Mouse (Mus musculus) MEL (cell line): ENCODE results near the gene Gstm2.

Experiments
- CHD2 ChIP-seq: IDR thresholded peaks from 2 replicates; pipeline ENCODE4 v1.6.1; 2011; ENCODE audit warnings: low read length, improper control_type of control experiment
- CTCF ChIP-seq, 3 experiments: IDR thresholded peaks in 2 of 3; conservative IDR thresholded peaks in 1 of 3; 2 replicates each; pipeline ENCODE4 v1.5.1; 2011 to 2012; ENCODE audit warnings: low read length in 3 of 3, low read depth in 2 of 3, mild to moderate bottlenecking in 2 of 3, improper control_type of control experiment in 1 of 3, inconsistent platforms in 1 of 3, mixed read lengths in 1 of 3, moderate library complexity in 1 of 3; ENCODE audit not compliant: control insufficient read depth in 1 of 3, insufficient read depth in 1 of 3, poor library complexity in 1 of 3, severe bottlenecking in 1 of 3
- MAX ChIP-seq: IDR thresholded peaks from 2 replicates; pipeline ENCODE4 v1.6.1; 2011; ENCODE audit warnings: low read length, improper control_type of control experiment
- POLR2A ChIP-seq, 2 experiments: IDR thresholded peaks; 2 replicates each; pipeline ENCODE4 v1.6.1; 2011 to 2012; ENCODE audit warnings: low read length in 2 of 2, mild to moderate bottlenecking in 2 of 2, control low read depth in 1 of 2, improper control_type of control experiment in 1 of 2, low read depth in 1 of 2, moderate library complexity in 1 of 2; ENCODE audit not compliant: control insufficient read depth in 1 of 2, insufficient read depth in 1 of 2, poor library complexity in 1 of 2
- RAD21 ChIP-seq: IDR thresholded peaks from 2 replicates; pipeline ENCODE4 v1.6.1; 2011; ENCODE audit warnings: mild to moderate bottlenecking, low read depth, low read length, improper control_type of control experiment
- TAL1 ChIP-seq: IDR thresholded peaks from 2 replicates; pipeline ENCODE4 v1.6.1; 2012; ENCODE audit warnings: mild to moderate bottlenecking, inconsistent platforms, low read length, moderate library complexity, mixed read lengths
- TBP ChIP-seq: IDR thresholded peaks from 2 replicates; pipeline ENCODE4 v1.8.0; 2011; ENCODE audit warnings: low read depth, low read length, improper control_type of control experiment
- USF1 ChIP-seq: IDR thresholded peaks from 2 replicates; pipeline ENCODE4 v1.6.1; 2014; ENCODE audit warnings: low read depth, mild to moderate bottlenecking, inconsistent platforms, low read length, improper control_type of control experiment, moderate library complexity
- USF2 ChIP-seq, 2 experiments: IDR thresholded peaks; 2 replicates each; pipeline ENCODE4 v1.6.1; 2011 to 2012; ENCODE audit warnings: improper control_type of control experiment in 2 of 2, low read length in 2 of 2, borderline replicate concordance in 1 of 2, inconsistent platforms in 1 of 2, low read depth in 1 of 2, mild to moderate bottlenecking in 1 of 2; ENCODE audit not compliant: insufficient read depth in 1 of 2

GRCm38 (mm10) chr3:108013331-108013871 is 27.1 kb upstream of the Gstm2 start:
- no peak for TF ChIP-seq CTCF (IDR thresholded peaks at IDR 0.05 in 2 of 3, conservative IDR thresholded peaks at IDR 0.05 in 1 of 3; ENCODE audit: control insufficient read depth in 1 of 3, insufficient read depth in 1 of 3, low read depth in 2 of 3, low read length in 3 of 3, poor library complexity in 1 of 3, severe bottlenecking in 1 of 3)
- TF ChIP-seq USF2 (IDR thresholded peaks at IDR 0.05; ENCODE audit: borderline replicate concordance in 1 of 2, insufficient read depth in 1 of 2, low read depth in 1 of 2, low read length in 2 of 2): no peak
- TF ChIP-seq TBP: no peak
- no peak for TF ChIP-seq USF1
- no peak for TF ChIP-seq CHD2
- TF ChIP-seq MAX: no peak
- no peak for TF ChIP-seq TAL1
- no peak for TF ChIP-seq POLR2A (IDR thresholded peaks at IDR 0.05; ENCODE audit: control insufficient read depth in 1 of 2, insufficient read depth in 1 of 2, low read depth in 1 of 2, low read length in 2 of 2, poor library complexity in 1 of 2)
- no peak for TF ChIP-seq RAD21
